Mouse (Mus musculus) small intestine, adult 2 months (tissue): ENCODE measurements around the gene Ints3.

ENCODE experiments used
- CTCF ChIP-seq: fragments of 200-500 bp; IDR thresholded peaks from 2 replicates; pipeline ENCODE4 v1.5.1; 2012; ENCODE audit warnings: low read depth, mild to moderate bottlenecking, control low read depth, inconsistent platforms, low read length, moderate library complexity, mixed read lengths; ENCODE audit not compliant: insufficient replicate concordance, insufficient read length; ENCODE audit errors: extremely low read depth
- POLR2A ChIP-seq: fragments of 200-500 bp; IDR thresholded peaks from 2 replicates; pipeline ENCODE4 v1.6.1; 2012; ENCODE audit warnings: low read depth, mild to moderate bottlenecking, control low read depth, inconsistent platforms, low read length, moderate library complexity

DNA sequence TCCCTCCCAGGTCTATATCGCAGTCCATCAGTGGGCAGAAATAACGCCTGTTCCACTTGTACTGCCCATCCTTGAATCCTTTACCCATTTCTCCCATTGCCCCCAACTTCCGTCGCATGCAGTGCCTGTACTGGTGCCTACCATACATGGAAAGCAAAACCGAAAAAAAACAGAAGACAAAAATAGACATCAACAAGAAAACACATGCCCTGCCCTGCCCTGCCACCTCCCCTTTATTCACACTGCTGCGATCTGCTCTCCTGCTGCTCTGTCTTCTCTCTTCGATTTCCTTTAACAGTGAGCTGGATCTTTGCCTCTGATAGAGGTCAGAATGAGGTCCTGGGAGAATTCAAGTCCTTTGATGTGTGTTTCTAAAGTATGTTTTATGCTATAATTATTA is 75.5 kb downstream of the Ints3 start:
- TF ChIP-seq CTCF (no peak), POLR2A (no peak)
